Mouse (Mus musculus) lung, postnatal 25 days (tissue): ENCODE results near the gene Esrp2.
A peak's percentile ranks its signal among the peaks of the same experiment; 100 is the strongest.

Experiments used
- DNase-seq: peaks from one replicate; pipeline ENCODE4 v3.0.0; 2022; ENCODE audit warnings: low spot score

Esrp2 gene

DNA sequence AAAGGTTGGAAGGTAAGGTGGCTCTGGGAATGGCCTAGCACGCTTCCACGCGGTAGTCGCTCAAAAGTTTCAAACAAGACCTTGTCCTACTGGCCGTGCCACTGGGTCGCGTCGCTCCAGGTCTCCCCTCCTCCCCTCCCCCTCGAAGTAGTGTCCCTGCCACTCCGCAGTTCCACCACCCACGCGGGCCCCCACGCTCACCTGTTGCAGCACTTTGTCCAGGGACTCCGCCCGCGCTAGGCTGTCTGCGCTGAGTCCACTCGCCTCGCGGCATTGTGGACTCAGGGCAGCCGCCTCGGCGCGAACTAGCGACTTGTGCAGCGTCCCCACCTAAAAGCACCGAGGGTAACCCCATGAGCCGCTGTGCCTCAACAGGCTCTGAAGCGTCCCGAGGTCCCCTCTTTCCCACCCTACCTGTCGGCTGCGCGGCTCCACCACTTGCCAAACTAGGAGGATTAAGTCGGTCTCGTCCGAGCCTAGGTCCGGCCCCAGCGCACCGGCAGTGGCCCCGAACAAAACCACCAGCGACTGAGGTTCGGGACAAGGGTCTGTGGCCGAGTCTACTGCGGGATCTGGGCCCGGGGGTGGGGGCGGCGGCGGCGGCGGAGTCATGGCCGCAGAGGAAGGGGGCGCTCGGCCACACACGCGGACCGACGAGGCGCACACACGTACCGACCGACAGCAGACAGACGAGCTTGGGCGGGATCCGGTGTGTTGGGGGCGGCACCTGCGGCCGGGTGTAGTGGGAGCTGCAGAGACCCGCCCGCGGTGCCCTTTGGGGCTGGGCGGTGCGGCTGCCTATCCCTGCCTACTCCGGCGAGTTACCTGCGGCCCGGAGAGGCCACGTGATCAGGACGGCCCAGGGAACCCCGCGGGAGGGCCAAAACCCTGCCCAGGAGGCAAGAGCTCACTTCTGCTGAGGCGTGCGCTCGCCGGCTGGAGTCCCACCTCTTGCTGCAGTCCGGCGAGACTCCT is at the start of gene Esrp2:
Gene Esrp2 (minus strand): TSS at position 819 of the 975 bp plus-strand sequence.
- peak; percentile 92 for DNase-seq

DNA sequence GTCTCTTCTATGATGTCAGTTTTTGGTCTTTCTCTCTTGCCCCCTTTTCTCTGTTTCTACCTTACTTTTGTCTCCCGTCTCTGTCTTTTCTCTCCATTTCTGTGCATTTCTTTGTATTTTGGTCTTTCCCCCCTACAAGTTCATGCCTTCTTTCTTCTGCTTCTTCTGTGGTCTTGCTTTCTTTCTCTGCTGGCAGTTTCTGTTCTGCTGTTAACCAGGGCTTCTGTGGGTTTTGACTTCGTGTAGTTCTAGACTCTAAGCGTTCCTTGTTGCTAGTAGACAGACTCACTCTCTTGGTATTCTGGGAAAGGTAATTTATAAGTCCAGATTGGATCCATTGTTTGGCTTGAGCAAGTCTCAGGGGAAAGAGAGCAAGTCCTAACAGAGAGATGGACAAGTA is 49.6 kb upstream of the Esrp2 start:
- no peak for DNase-seq

DNA sequence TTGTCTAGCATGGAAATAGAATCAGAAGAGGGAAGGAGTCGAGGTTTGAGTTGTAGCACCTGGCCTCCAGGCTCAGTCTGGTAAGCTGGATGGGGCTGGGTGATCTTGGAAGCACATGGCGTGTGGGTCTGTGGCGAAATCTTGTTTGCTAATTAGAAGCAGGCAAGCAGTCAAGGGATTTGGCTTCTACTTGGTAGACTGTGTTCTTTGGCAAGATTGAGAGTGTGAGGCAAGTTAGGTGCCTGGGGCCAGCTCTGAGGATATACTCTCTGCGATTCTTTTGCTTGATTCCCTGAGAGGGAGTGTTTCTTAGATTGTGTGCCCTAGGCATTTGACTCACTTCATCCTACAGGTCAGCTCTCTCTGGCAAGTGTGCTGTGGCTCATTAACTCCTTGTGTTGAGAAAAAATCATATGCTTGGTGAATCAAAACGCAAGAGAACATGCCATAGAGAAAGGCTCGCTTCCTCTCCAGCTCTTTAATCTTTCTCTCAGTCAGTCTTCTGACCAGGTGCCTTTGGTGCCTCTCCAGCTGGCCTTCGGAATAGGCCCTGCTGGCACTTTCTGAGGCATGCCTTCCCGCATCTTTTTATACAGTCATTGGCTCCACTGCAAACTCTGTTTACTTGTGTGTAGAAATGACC is 49.0 kb upstream of the Esrp2 start:
- DNase-seq: peak; percentile 53

DNA sequence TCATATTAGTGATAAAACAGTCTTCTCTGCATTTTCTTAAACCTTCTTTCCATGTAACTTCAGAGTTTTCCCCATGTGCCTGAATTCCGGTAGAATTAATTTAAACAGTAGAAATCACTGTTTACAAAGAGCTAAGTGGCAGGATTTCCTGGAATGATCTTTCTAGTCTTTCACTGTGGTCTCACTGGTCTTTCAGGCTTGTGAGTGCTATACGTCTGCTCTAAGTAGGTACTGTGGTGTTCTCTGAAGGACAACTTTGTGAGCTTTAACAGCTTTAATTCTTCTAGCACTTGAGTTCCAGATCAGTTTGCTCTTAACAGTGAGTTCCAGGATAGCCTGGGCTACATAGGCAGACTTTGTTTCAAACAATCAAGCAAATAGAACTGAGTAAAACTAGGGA is 41.7 kb upstream of the Esrp2 start:
- no peak for DNase-seq

DNA sequence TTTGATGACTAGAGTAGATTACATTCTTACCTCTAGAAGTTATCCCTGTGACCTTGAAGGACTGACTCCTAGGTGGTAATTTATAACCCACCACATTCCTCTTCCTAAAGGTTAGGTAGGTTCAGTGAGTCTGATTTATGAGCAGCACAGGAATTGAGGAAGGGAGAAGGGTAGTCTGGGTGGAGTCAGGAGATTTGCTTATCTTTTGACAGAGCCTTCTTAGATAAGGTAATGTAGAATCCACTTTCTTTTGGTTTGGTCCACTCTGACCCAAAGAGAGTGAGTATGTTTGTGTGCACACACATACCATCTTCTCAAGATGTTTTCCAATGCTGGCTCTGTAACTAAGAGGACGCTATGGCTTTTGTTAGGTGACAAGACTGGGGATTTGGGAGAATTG is 40.8 kb upstream of the Esrp2 start:
- no peak for DNase-seq

DNA sequence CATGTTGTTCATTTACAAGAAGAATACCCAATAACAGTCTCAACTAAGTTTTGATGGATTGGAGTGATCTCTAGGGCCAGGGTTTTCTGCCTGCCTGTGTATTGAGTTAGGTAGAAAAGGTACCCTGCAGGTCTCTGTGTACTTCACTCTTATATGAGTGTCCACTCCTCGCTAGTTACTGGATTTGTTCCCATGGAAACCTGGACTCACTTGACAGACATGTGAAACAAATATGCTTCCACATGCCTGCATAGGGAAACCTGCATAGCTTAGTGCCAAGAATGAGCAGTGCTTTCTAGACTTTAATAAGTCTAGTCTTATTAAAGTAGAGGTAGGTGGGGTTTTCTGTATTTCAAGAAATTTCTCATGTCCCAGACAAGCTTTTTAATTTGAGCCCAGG is 40.1 kb upstream of the Esrp2 start:
- peak; percentile 53 for DNase-seq

DNA sequence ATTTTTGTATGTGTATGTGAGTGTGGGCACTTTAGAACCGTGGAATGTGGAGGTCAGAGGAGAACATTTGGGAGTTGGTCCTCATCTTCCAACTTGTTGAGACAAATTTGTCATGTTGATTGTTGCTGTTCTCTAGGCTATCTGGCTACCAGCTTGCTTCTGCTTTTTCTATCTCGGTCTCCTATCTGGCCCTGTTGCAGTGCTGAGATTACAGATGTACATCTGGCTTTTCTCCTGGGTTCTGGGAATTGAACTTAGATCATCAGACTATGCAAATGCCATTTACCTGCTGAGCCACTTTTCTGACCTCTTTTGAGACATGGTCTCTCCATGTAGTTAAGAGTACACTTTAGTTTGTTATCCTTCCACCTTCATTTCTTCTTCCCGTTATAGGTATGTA is 36.8 kb upstream of the Esrp2 start:
- no peak for DNase-seq

DNA sequence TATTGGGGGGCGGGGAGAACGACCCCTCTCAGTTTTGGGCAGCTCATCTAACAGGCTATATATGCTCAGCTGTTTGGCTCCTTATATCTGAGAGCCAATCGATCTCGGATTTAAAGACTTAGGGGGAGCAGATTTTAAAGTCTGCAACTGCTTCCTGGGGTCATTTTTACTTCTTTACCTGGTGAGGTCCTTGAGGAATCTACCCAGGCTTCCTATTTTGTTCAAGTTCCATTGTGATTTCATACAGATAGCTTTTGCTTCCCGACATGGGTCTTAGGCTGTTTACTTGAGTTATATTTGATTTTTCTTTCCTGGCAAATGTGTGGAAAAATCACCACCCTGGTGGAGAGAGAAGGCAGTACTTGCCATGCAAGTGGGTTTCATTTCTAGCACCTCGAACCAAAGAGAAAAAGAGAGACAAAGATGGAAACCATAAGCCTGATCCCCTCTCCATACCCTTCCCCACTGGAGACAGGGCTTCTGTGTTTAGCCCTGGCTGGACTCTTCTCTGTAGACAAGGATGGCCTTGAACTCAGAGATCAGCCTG is 33.2 kb upstream of the Esrp2 start:
- no peak for DNase-seq

DNA sequence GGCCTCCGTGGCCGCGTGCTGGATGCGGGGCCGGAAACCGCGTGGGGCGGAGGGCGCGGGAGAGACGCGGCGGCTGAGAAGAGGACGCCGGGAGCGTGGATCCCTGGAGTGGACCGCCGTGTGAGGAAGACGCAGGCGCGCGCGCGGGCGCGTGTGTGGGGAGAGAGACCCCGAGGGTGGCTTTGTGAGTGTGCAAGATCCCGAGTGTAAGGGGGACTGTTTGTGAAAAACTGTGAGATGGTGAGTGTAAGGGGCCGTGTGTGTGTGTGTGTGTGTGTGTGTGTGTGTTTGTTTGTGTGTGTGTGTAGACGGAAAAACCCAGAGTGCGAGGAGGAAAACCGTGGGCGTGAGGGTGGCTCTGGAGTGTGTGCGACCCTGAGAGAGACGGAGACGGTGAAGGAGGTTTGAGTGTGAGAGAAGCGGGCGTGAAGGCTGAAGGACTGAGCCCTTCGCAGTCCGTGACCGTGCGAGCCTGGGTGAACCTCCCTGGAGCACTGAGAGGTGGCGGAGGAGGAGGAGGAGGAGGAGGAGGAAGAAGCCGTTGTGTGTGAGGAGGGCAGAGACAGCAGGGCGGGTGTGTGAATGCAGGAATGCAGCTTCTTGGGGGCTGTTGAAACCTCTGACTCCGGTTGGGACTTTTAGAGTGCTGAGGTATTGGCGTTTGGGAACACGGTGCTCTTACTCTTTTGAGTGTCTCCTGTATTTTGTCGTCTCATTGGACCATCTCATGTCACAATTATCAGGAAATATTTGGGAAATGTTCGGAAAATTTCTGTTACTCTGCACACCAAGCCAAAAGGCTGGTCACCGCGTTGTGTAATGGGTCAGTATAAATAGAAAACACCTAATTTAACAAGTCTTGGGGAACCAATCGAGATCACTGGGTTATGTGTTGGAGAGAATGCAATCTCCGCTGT is 32.5 kb upstream of the Esrp2 start:
- DNase-seq: peak; percentile 31

DNA sequence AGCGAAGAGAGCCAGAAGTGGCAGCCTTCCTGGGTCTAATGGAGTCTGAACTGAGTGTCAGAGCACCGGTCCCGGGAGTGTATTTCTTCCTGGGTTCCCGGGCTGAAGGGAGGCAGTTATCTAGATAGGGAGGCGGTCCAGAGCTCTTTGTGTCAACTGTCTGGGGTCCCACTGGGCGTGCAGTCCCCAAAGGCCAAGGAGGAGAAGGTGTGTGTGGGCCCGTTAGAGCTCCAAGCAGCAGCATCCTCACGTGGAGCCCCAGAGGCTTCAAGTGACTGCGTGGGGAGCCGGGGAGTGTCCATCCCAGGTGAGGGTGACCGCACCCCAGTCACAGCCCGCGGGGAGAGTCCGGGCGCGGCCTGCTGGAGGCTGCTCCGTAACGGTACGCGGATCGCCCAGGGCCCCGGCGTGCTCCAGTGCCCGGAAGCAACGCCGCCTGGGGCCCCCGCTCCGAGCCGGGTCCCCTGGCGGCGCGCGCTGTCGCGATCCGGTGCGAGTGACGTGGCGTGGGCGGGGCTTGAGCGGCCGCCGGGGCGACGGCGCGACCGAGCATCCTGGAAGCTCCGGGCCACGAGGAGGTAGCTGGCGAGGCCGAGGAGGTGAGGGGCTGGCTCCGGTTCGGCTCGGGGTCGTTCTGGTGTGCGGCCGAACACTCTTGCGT is 31.7 kb upstream of the Esrp2 start, which contains the start of gene Slc7a6:
Gene Slc7a6 (plus strand): TSS at position 502 of the 661 bp plus-strand sequence.
- peak; percentile 86 for DNase-seq

DNA sequence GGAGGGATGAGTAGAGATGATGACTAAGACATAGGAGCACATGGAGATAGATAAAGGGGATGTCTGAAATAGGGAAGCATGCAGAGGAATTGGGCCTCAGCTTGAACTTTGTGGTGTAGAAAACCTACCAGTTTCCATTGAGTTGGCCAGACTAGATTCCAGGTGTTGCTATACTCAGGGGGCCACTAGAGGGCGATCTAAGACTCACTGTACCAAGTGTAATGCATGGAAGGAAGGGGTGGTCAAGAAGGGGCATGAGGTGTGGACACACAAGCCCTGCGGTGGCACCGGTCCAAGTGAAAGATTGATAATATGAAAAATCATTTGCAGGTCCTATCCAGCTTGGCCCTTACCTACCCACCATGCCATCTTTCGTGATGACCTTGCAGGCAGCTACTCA is 28.7 kb upstream of the Esrp2 start:
- peak; percentile 76 for DNase-seq

DNA sequence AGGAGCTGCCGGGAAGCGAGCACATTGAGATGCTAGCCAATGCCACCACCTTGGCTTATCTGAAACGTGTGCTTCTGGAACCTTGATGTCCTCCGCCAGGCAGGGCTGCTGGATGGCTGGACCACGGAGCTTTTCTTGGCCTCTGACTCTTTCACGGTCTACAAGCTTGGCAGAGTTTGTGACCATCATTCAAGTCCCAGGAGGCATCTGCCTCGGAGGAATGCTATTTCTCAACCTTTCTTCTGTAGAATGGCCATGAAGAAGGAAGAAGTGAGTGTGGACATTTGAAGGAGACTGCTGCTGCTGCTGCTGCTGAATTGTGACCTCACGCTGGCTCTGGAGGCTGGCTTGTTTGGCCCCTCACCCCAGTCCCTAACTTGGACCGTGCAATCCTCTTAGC is 26.5 kb upstream of the Esrp2 start:
- no peak for DNase-seq

DNA sequence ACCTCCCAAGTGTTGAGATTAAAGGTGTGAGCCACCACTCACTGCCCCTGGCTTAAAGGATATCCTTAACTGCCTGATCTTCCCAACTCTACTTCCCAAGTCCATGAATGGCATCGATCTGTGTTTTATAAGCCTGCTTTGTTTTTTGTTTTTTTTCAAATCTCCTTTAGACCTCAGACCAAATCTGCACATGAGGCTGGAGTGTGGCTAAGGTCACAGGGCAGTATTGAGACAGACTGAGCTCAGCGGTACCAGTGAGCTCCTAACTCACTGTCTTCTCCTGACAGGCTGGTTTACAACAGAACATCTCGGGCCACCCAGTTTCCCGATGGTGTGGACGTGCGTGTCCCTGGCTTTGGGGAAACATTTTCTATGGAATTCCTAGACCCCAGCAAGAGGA is 23.1 kb upstream of the Esrp2 start:
- DNase-seq: no peak

DNA sequence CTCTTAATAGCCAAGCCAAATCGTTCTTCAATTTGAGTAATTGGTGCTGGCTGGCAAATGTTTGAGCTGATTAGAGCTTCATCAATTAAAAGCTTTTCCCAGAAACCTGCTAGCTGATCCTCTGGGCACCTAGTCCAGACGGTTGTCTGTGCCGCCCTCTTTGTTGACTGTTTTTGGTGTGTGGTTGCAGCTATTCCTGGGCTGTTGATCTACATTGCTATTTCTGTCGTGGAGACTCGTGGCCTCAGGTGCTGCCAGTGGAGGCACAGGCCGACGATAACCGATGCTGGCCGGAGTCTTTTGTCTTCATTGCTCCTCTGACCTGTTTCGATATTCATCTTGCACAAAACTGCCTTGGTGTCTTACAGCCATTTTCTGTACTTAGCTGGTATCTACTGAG is 21.6 kb upstream of the Esrp2 start:
- no peak for DNase-seq

DNA sequence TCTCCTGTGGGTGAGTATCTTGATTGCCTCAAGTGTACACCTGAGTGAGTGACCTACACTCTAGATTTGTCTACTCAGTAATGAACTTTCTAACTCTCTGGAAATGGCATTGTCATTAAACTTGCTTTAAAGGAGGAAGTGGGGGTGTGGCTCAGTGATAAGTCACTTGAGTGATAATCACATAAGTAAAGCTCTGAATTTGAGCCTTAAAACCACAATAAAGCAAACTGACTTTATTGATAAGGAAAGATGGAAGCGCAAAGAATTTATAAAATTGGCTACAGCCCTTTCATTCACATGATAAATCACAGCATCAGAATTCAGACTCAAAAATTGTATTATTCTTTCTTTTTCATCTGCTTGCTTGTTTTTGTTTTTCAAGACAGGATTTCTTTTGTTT is 20.6 kb upstream of the Esrp2 start:
- DNase-seq: no peak

DNA sequence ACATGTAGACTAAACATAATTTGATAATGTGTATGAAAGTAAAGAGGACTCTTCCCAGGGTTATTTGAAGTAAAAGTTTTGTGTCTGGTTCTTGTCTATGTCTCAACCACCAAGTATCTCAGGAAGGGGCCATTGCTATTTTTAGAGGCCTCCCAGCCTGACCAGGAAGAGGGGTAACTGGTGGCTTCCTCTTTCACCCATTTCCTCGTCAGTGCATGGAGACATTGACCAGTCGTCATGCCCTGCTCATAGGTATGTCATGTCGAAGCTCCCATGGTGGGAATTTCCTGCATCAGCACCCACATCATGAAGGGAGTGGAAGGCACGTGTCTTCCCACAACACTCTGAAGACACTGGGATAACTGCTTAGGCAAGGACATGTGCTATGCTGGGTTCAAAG is 16.1 kb upstream of the Esrp2 start:
- DNase-seq: no peak

DNA sequence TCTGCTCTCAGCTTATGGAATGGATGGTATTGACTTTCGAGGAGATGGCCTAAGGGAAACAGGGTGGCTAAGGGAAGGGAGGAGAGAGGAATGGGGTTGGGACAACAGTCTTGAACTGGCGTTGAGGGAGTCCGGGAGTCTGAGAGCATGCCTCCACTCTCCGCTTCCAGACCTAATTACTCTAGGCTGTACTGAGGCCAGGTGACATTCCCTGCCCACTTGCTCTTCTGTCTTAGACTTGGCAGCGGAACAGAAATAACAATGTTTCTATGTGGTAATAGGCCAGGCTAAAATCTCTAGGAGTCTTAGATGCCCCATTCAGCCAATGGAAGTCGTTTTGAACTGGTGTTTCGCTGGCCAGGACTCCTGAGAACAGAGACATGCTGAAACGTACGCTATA is 14.3 kb upstream of the Esrp2 start:
- no peak for DNase-seq

DNA sequence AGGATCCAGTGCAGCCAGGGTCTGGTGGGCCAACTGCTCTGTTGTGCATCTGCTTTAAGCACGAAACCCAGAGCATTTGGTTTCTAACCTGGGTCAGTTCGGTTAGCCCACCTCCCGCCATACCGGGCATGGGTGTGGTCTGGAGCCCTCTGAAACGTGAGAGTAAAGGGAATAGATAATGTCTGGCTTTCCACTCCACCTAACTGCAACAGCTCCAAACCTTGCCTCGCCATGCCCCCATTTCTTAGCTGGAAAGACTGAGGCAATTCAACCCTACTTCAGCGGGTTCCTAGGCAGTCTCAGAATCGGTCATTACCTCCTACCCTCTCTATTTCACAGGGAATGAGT is 13.9 kb upstream of the Esrp2 start:
- DNase-seq: no peak

DNA sequence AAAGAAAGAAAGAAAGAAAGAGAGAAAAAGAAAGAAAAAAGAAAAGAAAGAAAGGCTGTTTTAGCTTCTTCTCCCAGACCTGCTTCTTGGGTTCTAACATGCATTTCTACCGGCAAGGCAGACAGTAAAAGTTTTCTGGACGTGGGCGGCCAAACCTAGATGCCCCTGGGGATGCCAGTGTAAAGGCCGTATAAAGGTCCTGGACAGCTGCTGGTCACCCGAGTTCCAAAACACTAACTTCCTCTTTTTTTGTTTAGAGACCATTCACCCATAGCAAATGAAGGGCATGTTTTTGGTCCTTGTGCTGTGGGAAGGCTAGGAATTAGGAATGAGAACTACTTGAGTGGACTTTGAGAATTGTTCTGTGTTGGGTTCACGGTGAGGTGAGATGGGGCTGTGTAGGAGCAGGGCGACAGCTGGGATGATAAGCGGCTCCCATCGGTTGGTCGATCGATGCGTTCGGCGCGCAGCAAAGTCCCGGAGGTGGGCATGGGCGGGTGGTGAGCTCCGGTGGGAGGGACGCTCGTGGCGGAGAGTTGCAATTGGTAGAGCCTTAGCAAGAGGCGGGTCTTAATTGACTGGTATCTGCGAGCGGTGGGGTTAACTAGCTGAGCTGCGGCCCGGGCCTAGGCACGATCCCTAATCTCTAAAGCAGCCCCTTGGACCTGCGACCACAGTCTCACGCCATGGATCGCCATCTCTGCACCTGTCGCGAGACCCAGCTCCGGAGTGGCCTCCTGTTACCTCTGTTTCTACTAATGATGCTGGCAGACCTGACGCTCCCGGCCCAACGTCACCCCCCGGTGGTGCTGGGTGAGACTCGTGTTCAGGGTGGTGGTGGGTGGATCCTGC is 13.3 kb upstream of the Esrp2 start, which contains the start of gene Pla2g15:
Gene Pla2g15 (plus strand): TSS at position 599 of the 852 bp plus-strand sequence.
- DNase-seq: peak; percentile 94

DNA sequence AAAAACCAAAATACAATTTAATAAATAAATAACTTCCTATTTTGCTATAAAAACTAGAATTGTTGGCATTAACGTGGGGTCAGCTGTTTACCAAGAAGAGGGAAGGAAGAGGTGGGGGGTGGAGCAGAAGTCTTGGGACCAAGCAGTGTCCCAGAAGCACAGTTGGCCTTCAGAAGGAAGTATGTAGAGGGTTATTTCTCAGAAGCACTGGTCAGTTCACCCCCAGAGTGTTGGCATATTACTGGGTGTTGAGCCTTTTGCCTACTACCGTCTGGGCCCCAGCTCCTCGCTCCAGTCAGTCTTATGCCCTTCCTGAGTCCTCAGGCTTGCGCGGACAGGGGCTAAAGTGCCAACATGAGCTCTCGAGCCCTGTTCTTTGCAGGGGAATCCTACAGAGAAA is 12.3 kb upstream of the Esrp2 start:
- DNase-seq: no peak
